Mouse (Mus musculus): ENCODE measurements at regions not wholly inside any gene's neighbourhood (a gene's known extent, or its start where the extent isn't known, plus 50 kb on each side); places are given as distances from the start of the nearest gene placed in this dataset.
A peak's percentile ranks its signal among the peaks of the same experiment; 100 is the strongest.

GRCm38 (mm10) chr16:71952879-71953406 is 355.2 kb upstream of the Robo1 start:
- no peak for DNase-seq (ENCODE audit: low read depth, low spot score)

- no peak for DNase-seq (ENCODE audit: low read depth, low spot score)
Measured at GRCm38 (mm10) chr16:71963579-71963978, 344.5 kb upstream of the Robo1 start.

- DNase-seq (ENCODE audit: low read depth, low spot score), result no peak
Measured at GRCm38 (mm10) chr16:71973811-71974210, 334.3 kb upstream of the Robo1 start.

GRCm38 (mm10) chr16:71997634-71998278 is 310.4 kb upstream of the Robo1 start:
- no peak for DNase-seq (ENCODE audit: low read depth, low spot score)

GRCm38 (mm10) chr16:72027404-72028215 is 280.5 kb upstream of the Robo1 start:
- DNase-seq (ENCODE audit: low read depth, low spot score), result peak; percentile 32

GRCm38 (mm10) chr16:72028216-72028610 is 279.9 kb upstream of the Robo1 start:
- DNase-seq (ENCODE audit: low read depth, low spot score), result no peak

GRCm38 (mm10) chr16:72028798-72029197 is 279.3 kb upstream of the Robo1 start:
- peak; percentile 30 for DNase-seq (ENCODE audit: low read depth, low spot score)

- DNase-seq (ENCODE audit: low read depth, low spot score), result peak; percentile 4
Measured at GRCm38 (mm10) chr16:72029273-72029672, 278.8 kb upstream of the Robo1 start.

- DNase-seq (ENCODE audit: low read depth, low spot score), result no peak
Measured at GRCm38 (mm10) chr16:72068254-72068653, 239.9 kb upstream of the Robo1 start.

- no peak for DNase-seq (ENCODE audit: low read depth, low spot score)
Measured at GRCm38 (mm10) chr16:72069581-72069980, 238.5 kb upstream of the Robo1 start.

- peak; percentile 18 for DNase-seq (ENCODE audit: low read depth, low spot score)
Measured at GRCm38 (mm10) chr16:72071756-72072471, 236.2 kb upstream of the Robo1 start.

GRCm38 (mm10) chr16:72085181-72085580 is 222.9 kb upstream of the Robo1 start:
- no peak for DNase-seq (ENCODE audit: low read depth, low spot score)

- DNase-seq (ENCODE audit: low read depth, low spot score), result no peak
Measured at GRCm38 (mm10) chr16:72088053-72088452, 220.1 kb upstream of the Robo1 start.

GRCm38 (mm10) chr16:72088916-72089315 is 219.2 kb upstream of the Robo1 start:
- no peak for DNase-seq (ENCODE audit: low read depth, low spot score)

Measured in ZHBTc4 (cell line).